Mouse (Mus musculus) mammary gland, adult 2 months (tissue): ENCODE measurements around the gene March8. TPM values are rescaled to one million over a fixed set of nuclear protein-coding genes. Genes with fewer than 3 reads are reported as not detected.

ENCODE experiments used
- polyA plus RNA-seq: library from polyadenylated mRNA; depleted of rRNA; stranded (reverse); fragments of >200 nt; gene quantifications from 2 replicates; pipeline ENCODE4 v1.2.3, GENCODE M21; 2012; ENCODE audit warnings: low replicate concordance; rRNA removed

Gene March8
- polyA plus RNA-seq: 37.5 and 62.6 TPM in 2 replicates

GRCm38 (mm10) chr6:116337835-116338501 lies at the start of gene March8:
March8 (plus strand) TSS chr6:116338024.

Other genes starting within 250 kb of the March8 start
- 9.8 and 22.5 TPM in 2 replicates for gene Tmcc1, start 144.5 kb upstream of the March8 start, polyA plus RNA-seq
- gene Washc2, start 130.0 kb upstream of the March8 start, polyA plus RNA-seq: 52.3 and 56.6 TPM in 2 replicates
- gene Zfand4, start 73.8 kb upstream of the March8 start, polyA plus RNA-seq: 0.20 and 0.45 TPM in 2 replicates
- 4.3 and 5.1 TPM in 2 replicates for gene Alox5, start 123.2 kb downstream of the March8 start, polyA plus RNA-seq
- not detected in 2 replicates for gene Olfr211, start 151.1 kb downstream of the March8 start, polyA plus RNA-seq
- not detected in 2 replicates for gene Olfr212, start 168.5 kb downstream of the March8 start, polyA plus RNA-seq
- not detected in 2 replicates for gene Olfr213, start 200.4 kb downstream of the March8 start, polyA plus RNA-seq
- gene Gm5580, start 213.1 kb downstream of the March8 start, polyA plus RNA-seq: 0.10 and 0.16 TPM in 2 replicates
- not detected in 2 replicates for gene Olfr214, start 216.2 kb downstream of the March8 start, polyA plus RNA-seq
- gene Olfr215, start 246.2 kb downstream of the March8 start, polyA plus RNA-seq: not detected in 2 replicates